Mouse (Mus musculus) gastrocnemius, postnatal 36 days (tissue): ENCODE data around the gene Dock3. TPM values are rescaled to one million over a fixed set of nuclear protein-coding genes. Genes with fewer than 3 reads are reported as not detected.
"Not testable (repeated sequence)": the region's sequence is repeated elsewhere in the genome, so short reads cannot be mapped to it uniquely, and the experiment has no call there.

Experiments
- DNase-seq, 2 experiments: peaks; one replicate each; pipeline ENCODE4 v3.0.0; 2022
- intact Hi-C: fragments of 180-260 bp; cut with DNase I; formaldehyde crosslinking; loops from one replicate; pipeline ENCODE4 v1.15.1; 2025
- total RNA-seq, 2 experiments: library from RNA; stranded (reverse); gene quantifications; 2 replicates each; pipeline ENCODE4 v1.2.3; 2021

Dock3 gene
- total RNA-seq, 2 experiments from 2014 or later, result not detected

GRCm38 (mm10) chr9:107099487-107099886, 132.2 kb downstream of the Dock3 start:
- intact Hi-C loops, result no loop called here

GRCm38 (mm10) chr9:107089451-107089850, 142.3 kb downstream of the Dock3 start:
- intact Hi-C loops, result not testable (repeated sequence)

More at GRCm38 (mm10) chr9:107099487-107099886, 132.2 kb downstream of the Dock3 start:
- DNase-seq, result no peak

DNA sequence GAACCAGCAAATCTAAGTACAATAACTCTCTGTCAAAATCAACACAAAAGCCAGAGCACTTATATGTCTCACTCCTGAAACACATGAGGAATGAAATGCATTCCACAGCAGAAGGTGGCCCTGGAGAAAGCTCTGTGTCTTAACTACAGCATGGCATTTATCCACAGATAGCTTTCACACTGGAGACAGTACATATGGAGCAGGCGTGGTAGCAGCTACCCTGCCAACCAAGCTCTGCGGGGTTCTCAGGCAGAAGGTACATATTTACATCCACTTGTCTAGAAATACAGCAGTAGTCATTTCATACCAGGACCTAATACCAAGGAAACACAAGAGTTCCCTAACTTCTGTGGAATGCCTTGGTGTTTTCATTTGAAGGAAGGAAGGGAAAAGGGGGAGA, 144.2 kb downstream of the Dock3 start:
- intact Hi-C loops, result no loop called here
- no peak for DNase-seq

More at GRCm38 (mm10) chr9:107089451-107089850, 142.3 kb downstream of the Dock3 start:
- DNase-seq, result not testable (repeated sequence)

DNA sequence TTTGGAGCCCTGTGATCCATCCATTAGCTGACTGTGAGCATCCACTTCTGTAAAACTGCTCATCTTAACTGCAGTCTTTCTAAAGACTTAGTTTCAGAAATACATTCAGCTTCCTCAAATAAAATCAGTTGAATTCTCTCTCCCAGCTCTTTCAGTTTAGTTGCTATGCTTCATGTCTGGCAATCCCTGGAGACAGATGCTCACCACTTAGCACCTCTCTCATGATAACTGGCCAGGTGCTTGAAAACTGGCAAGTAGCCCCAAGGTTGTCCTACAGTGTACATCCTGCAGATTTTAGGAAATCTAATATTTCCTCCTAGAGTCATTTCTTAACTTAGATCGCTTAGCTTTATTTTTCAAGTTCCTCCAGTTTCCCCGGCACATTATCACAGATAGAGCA, 193.8 kb downstream of the Dock3 start:
- DNase-seq, result no peak
- intact Hi-C loops, result no loop called here

GRCm38 (mm10) chr9:107027586-107027985, 204.1 kb downstream of the Dock3 start:
- DNase-seq, result no peak
- intact Hi-C loops, result no loop called here

- no peak for DNase-seq
- intact Hi-C loops, result no loop called here
These were observed 221.9 kb downstream of the Dock3 start for GRCm38 (mm10) chr9:107009841-107010240.

DNA sequence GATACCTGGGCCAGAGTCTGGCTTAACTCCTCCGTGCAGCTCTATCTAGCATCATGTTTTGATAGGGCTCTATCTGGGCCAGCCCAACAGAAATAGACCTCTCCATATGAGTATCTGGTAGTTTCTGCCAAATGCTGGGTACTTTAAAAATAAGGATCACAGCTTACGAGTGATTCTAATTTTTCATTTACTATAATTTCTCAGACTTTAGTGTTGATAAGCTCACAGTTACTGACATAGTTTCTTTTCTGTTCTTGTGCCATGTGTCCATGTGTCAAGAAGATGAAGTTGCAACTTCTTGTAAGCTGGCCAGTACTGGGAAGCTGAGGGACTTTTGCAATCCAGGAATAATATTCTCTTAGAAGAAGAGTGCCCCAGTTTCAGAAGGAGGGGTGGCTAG, 228.5 kb downstream of the Dock3 start:
- intact Hi-C loops, result no loop called here
- no peak for DNase-seq

DNA sequence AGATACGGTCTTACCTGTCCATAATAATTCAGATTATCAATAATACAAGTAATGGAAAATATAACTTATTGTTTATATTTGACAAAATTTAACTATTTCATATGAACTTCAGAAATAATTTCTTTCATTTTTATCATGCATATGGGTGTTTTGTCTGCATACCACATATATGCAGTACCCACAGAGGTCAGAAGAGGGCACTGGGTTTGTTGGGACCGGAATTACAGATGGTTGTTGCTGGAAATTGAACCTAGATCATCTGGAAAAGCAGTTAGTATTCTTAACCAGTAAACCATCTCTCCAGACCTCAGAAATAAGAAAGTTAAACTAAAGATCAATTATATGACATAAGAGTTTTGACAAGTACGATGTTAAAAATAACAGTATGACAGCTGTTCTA, 261.0 kb downstream of the Dock3 start:
- DNase-seq, result no peak
- intact Hi-C loops, result loop anchor here (5.0 kb wide), 1 partner anchor 322 kb away; no protein-coding TSS in a partner anchor

- DNase-seq, result no peak
- intact Hi-C loops, result no loop called here
These were observed 273.3 kb downstream of the Dock3 start for GRCm38 (mm10) chr9:106958452-106958851.

DNA sequence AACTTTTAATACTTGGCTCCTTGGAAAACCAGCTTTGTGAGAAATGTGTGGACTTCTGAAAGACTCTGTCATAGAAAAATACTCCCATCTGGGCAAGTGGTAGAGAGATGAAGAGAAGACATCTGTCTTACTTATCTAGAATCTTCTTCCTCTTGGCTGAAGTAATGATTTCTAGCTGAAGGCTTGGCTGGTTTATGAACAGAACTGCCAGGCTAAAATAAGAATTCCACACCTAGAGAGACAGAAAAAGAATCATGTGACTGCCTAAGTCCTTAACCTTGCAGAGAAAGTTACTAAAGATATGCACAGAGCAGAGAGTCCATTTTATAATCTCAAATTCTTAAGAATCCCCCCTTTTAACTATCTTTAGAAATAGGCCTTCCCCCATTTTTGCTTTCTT, 276.2 kb downstream of the Dock3 start:
- intact Hi-C loops, result no loop called here
- no peak for DNase-seq

GRCm38 (mm10) chr9:106934998-106935397, 296.7 kb downstream of the Dock3 start:
- intact Hi-C loops, result no loop called here
- DNase-seq, result no peak

- intact Hi-C loops, result no loop called here
- no peak for DNase-seq
These were observed 316.8 kb downstream of the Dock3 start for GRCm38 (mm10) chr9:106914878-106915277.

- DNase-seq, result no peak
- intact Hi-C loops, result no loop called here
These were observed 317.9 kb downstream of the Dock3 start for GRCm38 (mm10) chr9:106913759-106914158.

GRCm38 (mm10) chr9:106911624-106912023, 320.1 kb downstream of the Dock3 start:
- intact Hi-C loops, result no loop called here
- no peak for DNase-seq

DNA sequence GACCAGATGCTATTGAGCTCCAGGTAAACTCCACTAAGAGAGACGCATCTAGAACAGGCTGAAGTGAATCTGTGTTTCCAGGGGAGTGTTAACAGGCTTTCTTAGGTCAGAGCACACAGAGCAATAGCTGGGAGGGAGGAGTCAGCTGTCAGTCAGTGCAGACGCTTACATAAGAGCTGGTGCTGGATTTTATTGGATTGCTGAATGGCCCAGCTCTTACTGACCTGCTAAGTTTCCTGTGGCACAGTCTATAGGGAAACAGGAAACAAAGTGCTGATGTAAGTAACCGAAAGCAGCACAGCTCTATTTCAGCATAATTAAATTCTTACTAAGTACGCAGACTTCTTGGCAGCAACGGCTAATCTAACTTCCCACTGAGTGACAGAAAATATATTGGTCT, 323.0 kb downstream of the Dock3 start:
- DNase-seq, result no peak

GRCm38 (mm10) chr9:106908174-106908573, 323.5 kb downstream of the Dock3 start:
- intact Hi-C loops, result loop anchor here (10.0 kb wide), 1 partner anchor 607 kb away; no protein-coding TSS in a partner anchor
- no peak for DNase-seq

More for the DNA sequence above, 323.0 kb downstream of the Dock3 start:
- intact Hi-C loops, result loop anchor here (10.0 kb wide), 1 partner anchor 606 kb away; no protein-coding TSS in a partner anchor

GRCm38 (mm10) chr9:106906597-106906996, 325.1 kb downstream of the Dock3 start:
- no peak for DNase-seq
- intact Hi-C loops, result loop anchor here (10.0 kb wide), 1 partner anchor 608 kb away; no protein-coding TSS in a partner anchor

DNA sequence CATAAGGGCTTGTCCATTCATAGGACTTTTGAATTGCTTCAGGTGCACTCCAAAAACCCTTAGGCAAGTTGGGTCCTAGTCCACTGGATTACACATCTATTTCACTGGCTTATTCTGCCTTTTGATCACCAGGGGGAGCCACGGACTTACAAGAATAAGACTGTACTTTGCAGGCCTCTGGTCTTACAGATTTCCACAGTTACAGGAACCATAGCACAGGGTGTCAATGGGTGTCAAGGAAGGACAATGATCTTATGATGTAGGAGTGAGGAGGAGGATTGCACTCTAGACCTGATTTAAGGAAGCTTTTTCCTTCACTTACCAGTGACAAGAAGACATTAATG, 327.9 kb downstream of the Dock3 start:
- DNase-seq, result no peak
- intact Hi-C loops, result loop anchor here (2.0 to 10.0 kb wide), 2 partner anchors 387 to 611 kb away; no protein-coding TSS in a partner anchor

DNA sequence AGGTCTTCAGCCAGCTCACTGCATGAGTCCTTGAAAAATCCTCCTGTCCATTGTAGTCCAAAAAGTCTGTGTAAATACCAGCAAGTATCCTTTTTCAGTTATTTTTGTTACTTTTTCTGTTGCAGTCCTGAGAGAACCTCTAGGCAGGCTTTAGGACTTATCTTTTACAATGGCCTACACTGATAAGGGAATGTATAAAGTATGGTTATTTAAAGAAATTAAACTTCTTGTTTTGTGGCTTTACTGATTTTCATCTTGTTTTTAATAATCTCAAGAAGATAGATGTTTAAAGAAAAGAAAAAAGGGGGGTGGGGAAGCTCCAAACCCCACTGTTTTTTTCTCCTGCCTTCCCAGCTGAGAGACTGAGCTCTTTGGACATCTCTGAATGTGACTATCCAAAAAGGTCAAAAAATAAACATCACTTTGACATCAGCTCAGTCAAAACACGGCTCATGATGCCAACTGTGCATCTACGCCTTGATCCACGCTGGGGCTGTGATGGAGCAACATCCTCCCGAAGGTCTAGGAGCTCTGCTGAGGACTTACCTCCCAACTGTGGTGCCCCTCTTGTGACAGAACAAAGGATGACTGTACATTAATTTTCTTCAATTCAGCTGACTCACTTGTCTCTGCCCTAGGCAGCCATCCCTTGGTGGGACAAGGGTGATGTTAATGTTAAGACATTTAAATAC, 328.5 kb downstream of the Dock3 start:
- no peak for DNase-seq
- intact Hi-C loops, result loop anchor here (2.0 to 10.0 kb wide), 2 partner anchors 388 to 612 kb away; no protein-coding TSS in a partner anchor

GRCm38 (mm10) chr9:106901596-106901995, 330.1 kb downstream of the Dock3 start:
- intact Hi-C loops, result loop anchor here (10.0 kb wide), 1 partner anchor 613 kb away; no protein-coding TSS in a partner anchor
- DNase-seq, result no peak

- no peak for DNase-seq
- intact Hi-C loops, result loop anchor here (2.0 kb wide), 1 partner anchor 434 kb away; no protein-coding TSS in a partner anchor
These were observed 332.8 kb downstream of the Dock3 start for GRCm38 (mm10) chr9:106898901-106899300.

DNA sequence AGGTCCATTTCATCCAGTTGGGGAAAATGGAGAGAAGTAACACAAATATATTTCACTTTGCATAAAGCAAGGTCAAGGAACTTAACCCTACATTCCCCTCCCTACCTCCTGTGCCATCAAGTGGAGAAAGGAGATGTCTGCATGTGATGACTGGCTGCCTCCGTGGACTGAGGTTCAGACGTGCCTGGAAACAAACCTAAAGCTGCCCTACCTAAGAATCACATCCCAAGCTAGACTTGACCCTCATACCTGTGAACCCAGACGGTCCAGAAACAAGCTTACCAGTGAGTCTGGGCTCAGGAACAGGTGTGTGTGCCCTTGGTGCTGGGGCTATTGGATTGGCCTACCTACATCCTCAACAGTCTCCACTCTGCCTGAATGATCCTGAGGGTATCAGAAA, 338.4 kb downstream of the Dock3 start:
- no peak for DNase-seq
- intact Hi-C loops, result no loop called here
